Mouse (Mus musculus) heart, embryonic 16.5 days (tissue): Measurements from ENCODE around the gene Zdhhc13. TPM values are rescaled to one million over a fixed set of nuclear protein-coding genes. Genes with fewer than 3 reads are reported as not detected.

Source experiments
- ATAC-seq: fragments of 200-750 bp; cut with Nextera tagmentation; replicated peaks from 2 replicates; pipeline ENCODE4 v1.8.0; 2017; ENCODE audit warnings: moderate number of reproducible peaks; ENCODE audit not compliant: insufficient read depth, low FRiP score; ENCODE audit errors: extremely low read depth
- H3K27ac ChIP-seq: fragments of 300-500 bp; sonication (generic); 2 replicates; pipeline ENCODE4 v1.5.1; 2014; ENCODE audit warnings: mild to moderate bottlenecking, low read length, control low read depth, moderate library complexity
- H3K27me3 ChIP-seq: fragments of 300-500 bp; sonication (generic); 2 replicates; pipeline ENCODE4 v1.6.1; 2014; ENCODE audit warnings: low read length, mixed read lengths; ENCODE audit not compliant: control insufficient read depth, insufficient read depth
- H3K36me3 ChIP-seq: fragments of 300-500 bp; sonication (generic); 2 replicates; pipeline ENCODE4 v1.6.1; 2014; ENCODE audit not compliant: control insufficient read depth, insufficient read depth
- H3K4me1 ChIP-seq: fragments of 300-500 bp; sonication (generic); 2 replicates; pipeline ENCODE4 v1.6.1; 2014; ENCODE audit warnings: low read length, mixed read lengths; ENCODE audit not compliant: control insufficient read depth, insufficient read depth
- H3K4me2 ChIP-seq: fragments of 300-500 bp; sonication (generic); 2 replicates; pipeline ENCODE4 v1.6.1; 2014; ENCODE audit warnings: low read depth, mild to moderate bottlenecking, control low read depth, low read length
- H3K4me3 ChIP-seq: fragments of 300-500 bp; sonication (generic); 2 replicates; pipeline ENCODE4 v1.5.1; 2014; ENCODE audit warnings: mild to moderate bottlenecking, control low read depth, low read length
- H3K9ac ChIP-seq: fragments of 300-500 bp; sonication (generic); 2 replicates; pipeline ENCODE4 v1.6.1; 2014; ENCODE audit warnings: low read length, control low read depth
- H3K9me3 ChIP-seq: fragments of 300-500 bp; sonication (generic); replicated peaks from 2 replicates; pipeline ENCODE4 v1.6.1; 2016; ENCODE audit warnings: low read length; ENCODE audit not compliant: control insufficient read depth
- WGBS: fragments of 180-500 bp; shearing (Covaris S2); extraction: QIAGEN DNeasy Blood & Tissue Kit; methylation state at CpG from one replicate; pipeline ENCODE4 v1.1.7; 2014; 5-methylcytosine and 5-hydroxymethylcytosine counted together
- polyA plus RNA-seq: library from polyadenylated mRNA; unstranded; fragments of >200 nt; fragmentation: Nextera tagmentation; extraction: Ambion mirVana; gene quantifications from 2 replicates; pipeline ENCODE4 v1.2.1, GENCODE M21; 2015

The Zdhhc13 gene
- polyA plus RNA-seq, 1 experiment from 2014 or later = 33.6 TPM

- H3K4me3 ChIP-seq = no peak overlapping the region
- H3K4me2 ChIP-seq = no peak overlapping the region
- H3K36me3 ChIP-seq = no peaks in the 10 kb centered on the region
- no peak overlapping the region for H3K9ac ChIP-seq
- H3K27me3 ChIP-seq = no peaks in the 10 kb centered on the region
- H3K9me3 ChIP-seq = no peaks in the 10 kb centered on the region
- no peak for ATAC-seq
- H3K4me1 ChIP-seq = no peaks in the 10 kb centered on the region
- 74% methylated on average over 1 of the region's 1 CpGs for WGBS
- H3K27ac ChIP-seq = no peak overlapping the region
Measured at GRCm38 (mm10) chr7:48760789-48761188, 28.0 kb upstream of the Zdhhc13 start.

- H3K9ac ChIP-seq = no peak overlapping the region
- H3K27ac ChIP-seq = no peak overlapping the region
- H3K27me3 ChIP-seq = no peaks in the 10 kb centered on the region
- peaks cover 2% of the 10 kb centered on the region; the same call in 1 of the 2 replicates for H3K4me1 ChIP-seq
- WGBS = 61% methylated on average over 1 of the region's 1 CpGs
- no peak overlapping the region for H3K4me2 ChIP-seq
- no peaks in the 10 kb centered on the region for H3K9me3 ChIP-seq
- H3K36me3 ChIP-seq = no peaks in the 10 kb centered on the region
- ATAC-seq = no peak
- no peak overlapping the region for H3K4me3 ChIP-seq
Measured at GRCm38 (mm10) chr7:48762289-48762688, 26.5 kb upstream of the Zdhhc13 start.

GRCm38 (mm10) chr7:48762721-48763120, 26.1 kb upstream of the Zdhhc13 start:
- Histone ChIP-seq H3K9ac (no peak overlapping the region), H3K9me3 (no peaks in the 10 kb centered on the region), H3K4me2 (no peak overlapping the region), H3K27me3 (no peaks in the 10 kb centered on the region), H3K4me3 (no peak overlapping the region), H3K36me3 (no peaks in the 10 kb centered on the region), H3K27ac (no peak overlapping the region), H3K4me1 (peaks cover 2% of the 10 kb centered on the region; the same call in 1 of the 2 replicates)
- 82% methylated on average over 3 of the region's 3 CpGs for WGBS
- ATAC-seq = no peak

GRCm38 (mm10) chr7:48765959-48766358, 22.8 kb upstream of the Zdhhc13 start:
- Histone ChIP-seq H3K4me1 (peaks cover 4% of the 10 kb centered on the region; the same call in 1 of the 2 replicates), H3K4me3 (no peak overlapping the region), H3K4me2 (no peak overlapping the region), H3K36me3 (no peaks in the 10 kb centered on the region), H3K27ac (no peak overlapping the region), H3K9me3 (no peaks in the 10 kb centered on the region), H3K9ac (no peak overlapping the region), H3K27me3 (no peaks in the 10 kb centered on the region)
- ATAC-seq = no peak; the same call in 1 of the 2 replicates
- WGBS = 57% methylated on average over 4 of the region's 4 CpGs

GRCm38 (mm10) chr7:48769721-48770120, 19.1 kb upstream of the Zdhhc13 start:
- H3K4me2 ChIP-seq = no peak overlapping the region
- H3K4me3 ChIP-seq = no peak overlapping the region
- no peak overlapping the region for H3K9ac ChIP-seq
- WGBS = 13% methylated on average over 1 of the region's 1 CpGs
- no peak overlapping the region for H3K27ac ChIP-seq
- H3K9me3 ChIP-seq = no peaks in the 10 kb centered on the region
- peaks cover 4% of the 10 kb centered on the region; the same call in 1 of the 2 replicates for H3K4me1 ChIP-seq
- no peaks in the 10 kb centered on the region for H3K36me3 ChIP-seq
- H3K27me3 ChIP-seq = no peaks in the 10 kb centered on the region
- no peak for ATAC-seq

GRCm38 (mm10) chr7:48772060-48772734, 16.6 kb upstream of the Zdhhc13 start:
- H3K4me3 ChIP-seq = no peak overlapping the region
- 92% methylated on average over 2 of the region's 2 CpGs for WGBS
- no peaks in the 10 kb centered on the region for H3K27me3 ChIP-seq
- no peaks in the 10 kb centered on the region for H3K9me3 ChIP-seq
- H3K9ac ChIP-seq = no peak overlapping the region
- H3K36me3 ChIP-seq = no peaks in the 10 kb centered on the region
- H3K4me1 ChIP-seq = 0 out of 2 replicates have a peak, but pooled peaks cover 2% of the 10 kb centered on the region
- no peak overlapping the region for H3K27ac ChIP-seq
- no peak for ATAC-seq
- no peak overlapping the region for H3K4me2 ChIP-seq

GRCm38 (mm10) chr7:48773333-48773732, 15.5 kb upstream of the Zdhhc13 start:
- WGBS = 86% methylated on average over 5 of the region's 5 CpGs
- Histone ChIP-seq H3K36me3 (no peaks in the 10 kb centered on the region), H3K27me3 (no peaks in the 10 kb centered on the region), H3K4me1 (0 out of 2 replicates have a peak, but pooled peaks cover 2% of the 10 kb centered on the region), H3K4me3 (no peak overlapping the region), H3K9me3 (no peaks in the 10 kb centered on the region), H3K4me2 (no peak overlapping the region), H3K9ac (no peak overlapping the region), H3K27ac (no peak overlapping the region)
- no peak for ATAC-seq

GRCm38 (mm10) chr7:48774633-48775032, 14.2 kb upstream of the Zdhhc13 start:
- no peak overlapping the region for H3K27ac ChIP-seq
- no peak overlapping the region for H3K4me2 ChIP-seq
- no peak overlapping the region for H3K4me3 ChIP-seq
- H3K9ac ChIP-seq = no peak overlapping the region
- H3K36me3 ChIP-seq = no peaks in the 10 kb centered on the region
- H3K27me3 ChIP-seq = no peaks in the 10 kb centered on the region
- WGBS = 94% methylated on average over 1 of the region's 1 CpGs
- 0 out of 2 replicates have a peak, but pooled peaks cover 2% of the 10 kb centered on the region for H3K4me1 ChIP-seq
- H3K9me3 ChIP-seq = no peaks in the 10 kb centered on the region
- ATAC-seq = no peak

GRCm38 (mm10) chr7:48775436-48775835, 13.4 kb upstream of the Zdhhc13 start:
- ATAC-seq = no peak
- Histone ChIP-seq H3K9ac (no peak overlapping the region), H3K4me2 (no peak overlapping the region), H3K4me1 (no peaks in the 10 kb centered on the region), H3K4me3 (no peak overlapping the region), H3K27me3 (no peaks in the 10 kb centered on the region), H3K27ac (no peak overlapping the region), H3K36me3 (no peaks in the 10 kb centered on the region), H3K9me3 (no peaks in the 10 kb centered on the region)
- 94% methylated on average over 1 of the region's 1 CpGs for WGBS
